ENCODE assay signal across 22 mouse cellular contexts in the genomic region with DNA sequence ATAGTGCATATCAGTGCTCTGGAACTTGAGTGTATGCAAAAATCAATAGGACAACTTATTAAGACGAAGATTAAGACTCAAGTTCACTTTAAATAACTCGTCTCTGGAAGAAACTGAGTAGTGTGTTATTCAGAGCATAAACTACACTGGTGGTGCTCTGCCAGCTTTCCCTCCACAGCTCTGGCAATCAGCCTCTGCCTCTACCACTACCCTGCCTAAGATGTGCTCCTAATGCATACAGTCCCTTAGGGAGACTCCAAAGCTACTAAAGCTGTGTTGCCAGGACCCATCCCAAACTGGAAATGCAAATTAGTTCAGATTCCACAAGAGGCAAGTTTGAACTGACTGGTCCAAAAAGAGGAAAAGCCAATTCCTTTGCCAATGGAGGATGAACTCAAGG.
DNase-seq lines count a peak whose midpoint lies in the region; ATAC-seq lines count a peak whose summit lies in the region.
"Had no signal": no experiment of that assay in that cellular context is flagged by ENCODE, and none has a peak within 500 bp of the region (broad histone marks: within the 10 kb centered on the region; RNA-seq: fewer than 3 reads in every experiment).

No protein-coding gene starts in this region.

- H3K4me1 ChIP-seq in forebrain, embryonic 16.5 days (replicated peaks; ENCODE audit: control insufficient read depth, insufficient read depth, low read length), result no peaks in the 10 kb centered on the region
- no peaks in the 10 kb centered on the region for H3K4me1 ChIP-seq in forebrain, embryonic 13.5 days
- 0 out of 2 replicates have a peak, but pooled peaks cover 3% of the 10 kb centered on the region for H3K4me1 ChIP-seq in neural tube, embryonic 13.5 days (replicated peaks)
- H3K4me1 ChIP-seq in liver, embryonic 11.5 days (replicated peaks; ENCODE audit: control insufficient read depth, insufficient read depth, low read length), result no peaks in the 10 kb centered on the region
- H3K4me1 ChIP-seq: embryonic facial prominence, embryonic 10.5 days; embryonic facial prominence, embryonic 12.5 days had no signal

- DNase-seq in neural tube, embryonic 10.5 days (ENCODE audit: extremely low spot score, low spot score), result no peak
- DNase-seq in liver, embryonic 11.5 days (ENCODE audit: low spot score), result no peak
- DNase-seq: adrenal gland, adult 8-10 months; adrenal gland, postnatal 14 days; adrenal gland, postnatal 36 days; B cell, adult 2 months; cerebellum, adult 11-12 months; cerebellum, adult 2 months; cerebellum, adult 9-10 months; cerebellum, postnatal 25 days; forebrain, postnatal 0 days had no signal

- H3K36me3 ChIP-seq in forebrain, embryonic 16.5 days (ENCODE audit: control insufficient read depth, insufficient read depth), result no peaks in the 10 kb centered on the region
- H3K36me3 ChIP-seq in forebrain, embryonic 13.5 days (ENCODE audit: poor library complexity, severe bottlenecking), result no peaks in the 10 kb centered on the region
- H3K36me3 ChIP-seq in neural tube, embryonic 13.5 days, result no peaks in the 10 kb centered on the region
- no peaks in the 10 kb centered on the region for H3K36me3 ChIP-seq in liver, embryonic 11.5 days (ENCODE audit: control insufficient read depth, insufficient read depth, low read length)
- H3K36me3 ChIP-seq: embryonic facial prominence, embryonic 10.5 days; embryonic facial prominence, embryonic 12.5 days; G1E had no signal

- H3K27me3 ChIP-seq in forebrain, embryonic 16.5 days (replicated peaks; ENCODE audit: control insufficient read depth, insufficient read depth, low read length), result no peaks in the 10 kb centered on the region
- no peaks in the 10 kb centered on the region for H3K27me3 ChIP-seq in forebrain, embryonic 13.5 days
- no peaks in the 10 kb centered on the region for H3K27me3 ChIP-seq in neural tube, embryonic 13.5 days
- no peaks in the 10 kb centered on the region for H3K27me3 ChIP-seq in liver, embryonic 11.5 days (replicated peaks; ENCODE audit: control insufficient read depth, insufficient read depth, low read length)
- H3K27me3 ChIP-seq: CH12.LX; embryonic facial prominence, embryonic 12.5 days; Patski had no signal

- H3K4me2 ChIP-seq in forebrain, embryonic 16.5 days (ENCODE audit: low read length), result no peak overlapping the region
- H3K4me2 ChIP-seq in forebrain, embryonic 13.5 days, result no peak overlapping the region
- H3K4me2 ChIP-seq in neural tube, embryonic 13.5 days, result no peak overlapping the region
- H3K4me2 ChIP-seq in liver, embryonic 11.5 days, result no peak overlapping the region
- H3K4me2 ChIP-seq: embryonic facial prominence, embryonic 12.5 days had no signal

- H3K4me3 ChIP-seq in forebrain, embryonic 16.5 days (replicated peaks; ENCODE audit: low read length), result no peak overlapping the region
- H3K4me3 ChIP-seq in forebrain, embryonic 13.5 days, result no peak overlapping the region
- no peak overlapping the region for H3K4me3 ChIP-seq in neural tube, embryonic 13.5 days
- H3K4me3 ChIP-seq in liver, embryonic 11.5 days (ENCODE audit: low read depth, low read length), result no peak overlapping the region
- H3K4me3 ChIP-seq: embryonic facial prominence, embryonic 10.5 days; embryonic facial prominence, embryonic 12.5 days had no signal

- 73% methylated on average over 2 of the region's 2 CpGs for WGBS in forebrain, embryonic 16.5 days
- 79% methylated on average over 2 of the region's 2 CpGs for WGBS in forebrain, embryonic 13.5 days
- WGBS in neural tube, embryonic 13.5 days, result 62% methylated on average over 2 of the region's 2 CpGs
- 67% methylated on average over 2 of the region's 2 CpGs for WGBS in liver, embryonic 11.5 days

- H3K9ac ChIP-seq in forebrain, embryonic 16.5 days (replicated peaks; ENCODE audit: low read depth, low read length), result no peak overlapping the region
- no peak overlapping the region for H3K9ac ChIP-seq in forebrain, embryonic 13.5 days
- H3K9ac ChIP-seq in neural tube, embryonic 13.5 days, result no peak overlapping the region
- no peak overlapping the region for H3K9ac ChIP-seq in liver, embryonic 11.5 days (ENCODE audit: low read depth, low read length)
- H3K9ac ChIP-seq: embryonic facial prominence, embryonic 12.5 days; forebrain, postnatal 0 days had no signal

- ATAC-seq in forebrain, embryonic 16.5 days, result 0 out of 2 replicates have a peak, but pooled peaks have one; percentile 33
- ATAC-seq in forebrain, embryonic 13.5 days, result no peak
- 0 out of 2 replicates have a peak, but pooled peaks have one; percentile 40 for ATAC-seq in neural tube, embryonic 13.5 days (ENCODE audit: low read depth)
- ATAC-seq in liver, embryonic 11.5 days (replicated peaks; ENCODE audit: low FRiP score), result no peak
- ATAC-seq: activated CD4-positive, CD25-positive, alpha-beta regulatory T cell, adult 4 months; CD4-positive, CD25-positive, alpha-beta regulatory T cell, adult 4 months; forebrain, embryonic 14.5 days; forebrain, postnatal 0 days; Patski had no signal

- H3K27ac ChIP-seq in forebrain, embryonic 16.5 days (ENCODE audit: low read length), result no peak overlapping the region
- no peak overlapping the region for H3K27ac ChIP-seq in forebrain, embryonic 13.5 days
- H3K27ac ChIP-seq in neural tube, embryonic 13.5 days (replicated peaks), result no peak overlapping the region
- no peak overlapping the region for H3K27ac ChIP-seq in liver, embryonic 11.5 days (ENCODE audit: low read depth, low read length)
- H3K27ac ChIP-seq: embryonic facial prominence, embryonic 10.5 days; embryonic facial prominence, embryonic 12.5 days had no signal

- no peaks in the 10 kb centered on the region for H3K9me3 ChIP-seq in forebrain, embryonic 16.5 days (ENCODE audit: control insufficient read depth, low read length)
- no peaks in the 10 kb centered on the region for H3K9me3 ChIP-seq in forebrain, embryonic 13.5 days (replicated peaks)
- no peaks in the 10 kb centered on the region for H3K9me3 ChIP-seq in neural tube, embryonic 13.5 days
- H3K9me3 ChIP-seq in liver, embryonic 11.5 days (ENCODE audit: control insufficient read depth, low read length), result no peaks in the 10 kb centered on the region
- H3K9me3 ChIP-seq: embryonic facial prominence, embryonic 10.5 days; embryonic facial prominence, embryonic 12.5 days; G1E had no signal

Comparison
In these comparisons a context has a peak if more than half of its experiments do, and no peak if none do; other contexts are left out.
1. ATAC-seq: peak in forebrain, embryonic 16.5 days (single experiment) and neural tube, embryonic 13.5 days (single experiment); none in forebrain, embryonic 13.5 days (single experiment) and liver, embryonic 11.5 days (single experiment).